Mouse (Mus musculus) mesoderm, embryonic 11.5 days (tissue): ENCODE data around the gene Pex5l.

Source experiments
- DNase-seq: peaks from one replicate; pipeline ENCODE4 v3.0.0-alpha.2; 2012; ENCODE audit warnings: low read depth, low spot score

Pex5l gene

GRCm38 (mm10) chr3:32947486-32947885 lies 195.6 kb downstream of the Pex5l start:
- DNase-seq, result no peak

- no peak for DNase-seq
These were observed 203.1 kb downstream of the Pex5l start for GRCm38 (mm10) chr3:32939802-32940501.

DNA sequence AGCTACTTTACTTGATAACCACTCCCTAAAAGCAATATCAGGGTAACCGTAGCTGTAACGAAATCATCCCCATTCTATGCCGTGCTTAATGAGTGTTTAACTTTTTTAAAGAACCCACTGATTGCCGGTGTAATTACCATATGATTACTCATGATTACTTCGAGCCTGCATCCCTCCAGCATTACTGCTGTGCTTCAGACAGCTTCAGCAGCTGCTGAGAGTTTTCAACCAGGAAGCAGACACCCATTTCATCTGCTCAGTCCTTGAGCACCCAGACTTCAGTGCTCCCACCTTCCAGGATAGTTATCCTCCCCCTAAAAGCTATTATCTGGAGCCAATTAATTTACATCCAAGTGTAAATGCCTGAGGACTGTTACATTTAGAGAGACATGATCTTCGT lies 218.9 kb downstream of the Pex5l start:
- DNase-seq, result no peak

GRCm38 (mm10) chr3:32910071-32910551 lies 232.9 kb downstream of the Pex5l start:
- peak; percentile 76 for DNase-seq

DNA sequence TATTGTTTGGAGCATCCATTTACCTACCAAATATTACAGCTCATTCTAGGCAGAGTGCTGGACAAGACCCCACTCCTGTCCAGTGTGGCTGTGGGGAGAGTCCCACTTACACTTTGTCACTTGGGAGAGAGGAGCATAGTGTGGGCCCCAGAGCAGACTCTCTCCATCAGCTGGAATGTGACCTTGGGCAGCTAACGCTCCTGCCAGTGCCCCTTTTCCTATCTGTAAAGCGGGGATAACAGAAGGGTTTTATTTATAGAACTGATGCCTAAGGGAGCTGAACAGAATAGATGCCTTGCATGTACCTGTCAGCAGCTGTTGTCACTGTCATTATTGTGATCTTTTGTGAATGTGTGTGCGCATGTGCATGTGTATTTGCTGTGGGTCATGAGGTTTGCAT lies 234.6 kb downstream of the Pex5l start:
- DNase-seq, result no peak

DNA sequence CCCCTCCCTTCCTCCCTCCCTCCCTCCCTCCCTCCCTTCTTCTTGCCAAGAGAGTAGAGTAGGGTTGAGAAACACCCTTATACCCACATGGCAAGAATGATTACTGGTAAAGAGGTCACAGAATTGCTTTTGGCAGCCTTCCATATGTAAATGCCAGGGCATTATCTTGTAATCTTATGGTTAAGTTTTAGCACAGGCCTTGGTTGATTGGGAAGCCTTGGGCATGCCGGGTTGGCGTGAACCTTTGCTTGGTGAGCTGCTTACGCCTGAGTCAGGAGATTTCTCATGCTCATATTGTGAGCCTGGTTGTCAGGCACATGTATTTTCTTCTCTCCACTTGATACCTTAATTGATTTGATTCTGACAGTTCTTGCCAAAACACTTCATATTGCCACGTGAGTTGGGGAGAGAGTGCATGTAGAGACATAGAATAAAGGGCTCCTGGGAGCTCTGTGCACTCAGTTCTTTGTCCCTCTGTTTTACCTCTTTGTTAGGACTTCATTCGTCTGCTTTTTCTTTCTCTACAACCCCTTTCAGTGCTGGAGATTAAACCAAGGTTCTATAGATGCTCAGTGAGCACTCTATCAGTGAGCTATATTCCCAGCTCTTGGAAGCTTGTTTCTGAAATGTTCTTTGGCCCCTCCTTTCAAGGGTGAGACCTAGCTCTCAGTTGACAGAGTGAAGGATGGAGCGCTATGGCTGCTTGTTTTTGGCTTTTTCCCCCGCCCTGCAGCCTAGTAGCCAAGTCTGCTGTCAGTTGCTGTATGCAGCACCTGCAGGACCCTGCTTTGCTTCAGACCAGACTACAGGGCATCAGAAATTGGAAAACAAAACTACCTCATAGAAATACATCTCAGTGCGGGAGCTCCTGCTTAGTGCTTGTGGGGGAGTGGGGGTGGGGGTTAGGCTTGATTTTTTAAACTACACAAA lies 236.9 kb downstream of the Pex5l start:
- DNase-seq, result no peak

GRCm38 (mm10) chr3:32904599-32904998 lies 238.4 kb downstream of the Pex5l start:
- DNase-seq, result no peak

- peak; percentile 2 for DNase-seq
These were observed 239.6 kb downstream of the Pex5l start for GRCm38 (mm10) chr3:32903462-32903861.
